Mouse (Mus musculus): Measurements from ENCODE around the gene Clip3. TPM values are rescaled to one million over a fixed set of nuclear protein-coding genes. Genes with fewer than 3 reads are reported as not detected.

Gene Clip3
- polyA plus RNA-seq, 1 experiment from 2014 or later = 0.90 TPM

DNA sequence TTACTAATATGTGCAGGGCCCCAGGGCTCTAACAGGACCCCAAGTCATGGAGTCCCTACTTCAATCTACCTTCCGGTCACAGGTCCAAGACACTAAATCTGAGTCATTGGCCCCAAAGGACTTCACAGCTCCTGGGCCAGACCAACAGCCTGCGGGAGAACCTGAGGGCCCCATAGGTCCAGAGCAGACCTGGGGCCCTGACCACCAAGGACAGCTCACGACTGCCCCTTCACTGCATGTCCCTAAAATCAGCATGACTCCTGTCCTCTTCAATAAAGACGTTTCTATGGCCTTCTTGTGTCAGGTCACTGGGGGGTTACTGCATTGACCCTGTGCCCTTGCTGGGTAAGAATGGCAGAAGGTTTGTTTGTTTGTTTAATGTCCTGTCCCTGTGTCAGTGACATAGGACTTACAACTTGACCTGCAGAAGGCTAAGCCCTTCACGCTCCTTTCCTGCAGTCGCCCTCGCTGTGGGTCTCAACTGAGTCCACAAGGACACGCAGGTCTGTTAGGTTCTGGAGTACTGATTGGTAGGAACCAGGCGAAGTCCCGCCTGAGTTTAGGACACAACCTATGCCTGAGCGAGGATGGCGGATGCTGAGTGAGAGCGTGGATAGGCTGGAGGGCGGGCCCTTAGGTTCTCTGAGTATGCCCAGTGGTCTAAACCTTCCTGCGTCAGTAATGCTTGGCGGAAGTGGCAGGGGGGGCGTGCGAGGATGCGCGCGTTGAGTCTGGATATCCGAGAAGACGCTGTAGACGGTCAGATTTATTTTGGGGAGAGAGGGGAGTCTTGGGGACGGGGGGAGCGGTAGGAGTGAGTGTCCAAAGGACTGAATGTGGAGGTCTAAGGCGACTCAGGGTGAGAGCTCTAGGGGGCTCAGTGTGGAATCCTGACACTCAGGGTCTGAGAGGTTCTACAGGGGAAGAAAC lies 16.8 kb downstream of the Clip3 start, which contains the start of gene Alkbh6:
Gene Alkbh6 (plus strand): TSS at position 642 of the 930 bp plus-strand sequence.
- Histone ChIP-seq H3K4me2 (ENCODE audit: low read depth, low read length) (peak within 1 kb of the TSS; percentile 78), H3K9ac (ENCODE audit: low read depth, low read length) (peak within 1 kb of the TSS; percentile 55)
- 4% methylated on average over 27 of the region's 27 CpGs for WGBS (ENCODE audit: insufficient replicate concordance)

GRCm38 (mm10) chr7:30309395-30310129 lies 18.0 kb downstream of the Clip3 start:
- 54% methylated on average over 15 of the region's 15 CpGs for WGBS (ENCODE audit: insufficient replicate concordance)

More for the DNA sequence above, 16.8 kb downstream of the Clip3 start, which contains the start of gene Alkbh6:
- no peak within 1 kb of the TSS; the same call in 1 of the 2 replicates for H3K27ac ChIP-seq (ENCODE audit: low read length)
- H3K9me3 ChIP-seq (replicated peaks; ENCODE audit: control insufficient read depth, low read length) = no peaks in the 10 kb centered on the region
- peak; percentile 100 for ATAC-seq (ENCODE audit: low read depth)
- H3K36me3 ChIP-seq (ENCODE audit: control insufficient read depth, insufficient read depth) = no peaks in the 10 kb centered on the region
- H3K4me1 ChIP-seq (ENCODE audit: control insufficient read depth, low read depth, low read length) = peaks cover 12% of the 10 kb centered on the region
- H3K4me3 ChIP-seq (ENCODE audit: low read depth, low read length) = peak within 1 kb of the TSS; percentile 62
- H3K27me3 ChIP-seq (ENCODE audit: control insufficient read depth, insufficient read depth, low read depth, low read length) = no peaks in the 10 kb centered on the region

GRCm38 (mm10) chr7:30310136-30310535 lies 18.6 kb downstream of the Clip3 start:
- ATAC-seq (ENCODE audit: low read depth) = no peak
- Histone ChIP-seq H3K4me1 (ENCODE audit: control insufficient read depth, low read depth, low read length) (peaks cover 12% of the 10 kb centered on the region), H3K27ac (ENCODE audit: low read length) (no peak overlapping the region), H3K4me2 (ENCODE audit: low read depth, low read length) (no peak overlapping the region), H3K36me3 (ENCODE audit: control insufficient read depth, insufficient read depth) (no peaks in the 10 kb centered on the region), H3K9me3 (replicated peaks; ENCODE audit: control insufficient read depth, low read length) (no peaks in the 10 kb centered on the region), H3K27me3 (ENCODE audit: control insufficient read depth, insufficient read depth, low read depth, low read length) (no peaks in the 10 kb centered on the region), H3K9ac (ENCODE audit: low read depth, low read length) (no peak overlapping the region), H3K4me3 (ENCODE audit: low read depth, low read length) (no peak overlapping the region)
- WGBS (ENCODE audit: insufficient replicate concordance) = 72% methylated on average over 12 of the region's 12 CpGs

More at GRCm38 (mm10) chr7:30309395-30310129, 18.0 kb downstream of the Clip3 start:
- H3K36me3 ChIP-seq (ENCODE audit: control insufficient read depth, insufficient read depth) = no peaks in the 10 kb centered on the region
- H3K27me3 ChIP-seq (ENCODE audit: control insufficient read depth, insufficient read depth, low read depth, low read length) = no peaks in the 10 kb centered on the region
- peak overlapping the region; percentile 78 for H3K4me2 ChIP-seq (ENCODE audit: low read depth, low read length)
- no peak overlapping the region for H3K27ac ChIP-seq (ENCODE audit: low read length)
- H3K9me3 ChIP-seq (replicated peaks; ENCODE audit: control insufficient read depth, low read length) = no peaks in the 10 kb centered on the region
- no peak for ATAC-seq (ENCODE audit: low read depth)
- peak overlapping the region; percentile 55 for H3K9ac ChIP-seq (ENCODE audit: low read depth, low read length)
- H3K4me3 ChIP-seq (ENCODE audit: low read depth, low read length) = peak overlapping the region; percentile 62
- H3K4me1 ChIP-seq (ENCODE audit: control insufficient read depth, low read depth, low read length) = peaks cover 12% of the 10 kb centered on the region

DNA sequence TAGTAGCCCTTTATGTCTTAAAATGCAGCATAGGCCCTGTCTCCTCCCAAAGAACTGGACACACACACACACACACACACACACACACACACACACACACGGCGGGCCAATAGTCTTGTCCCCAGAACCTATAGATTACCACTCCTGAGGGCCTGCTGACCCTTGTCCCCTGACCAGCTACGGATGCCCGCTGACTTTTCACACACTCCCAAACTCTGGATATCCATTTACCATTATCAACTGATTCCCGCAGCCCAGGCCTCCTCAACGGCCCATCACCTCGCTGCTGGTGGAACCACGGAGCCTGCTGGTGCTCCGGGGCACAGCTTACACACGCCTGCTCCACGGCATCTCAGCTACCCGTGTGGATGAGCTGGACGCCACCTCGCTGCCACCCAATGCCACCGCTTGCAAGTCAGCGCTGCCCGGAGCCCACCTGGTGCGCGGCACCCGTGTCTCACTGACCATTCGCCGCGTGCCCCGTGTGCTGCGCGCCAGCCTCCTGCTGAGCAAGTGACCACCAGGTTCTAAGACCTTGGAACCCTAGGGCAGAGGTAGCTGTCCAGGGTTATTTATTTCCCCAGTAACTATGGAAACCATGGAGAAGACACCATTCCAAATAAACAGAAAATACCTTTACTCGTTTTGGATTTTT lies 22.3 kb downstream of the Clip3 start:
- 58% methylated on average over 27 of the region's 27 CpGs for WGBS (ENCODE audit: insufficient replicate concordance)
- H3K4me2 ChIP-seq (ENCODE audit: low read depth, low read length) = peak overlapping the region; percentile 38
- H3K9ac ChIP-seq (ENCODE audit: low read depth, low read length) = peak overlapping the region; percentile 37; the same call in 1 of the 2 replicates
- H3K9me3 ChIP-seq (replicated peaks; ENCODE audit: control insufficient read depth, low read length) = no peaks in the 10 kb centered on the region
- H3K27me3 ChIP-seq (ENCODE audit: control insufficient read depth, insufficient read depth, low read depth, low read length) = no peaks in the 10 kb centered on the region
- no peak overlapping the region for H3K27ac ChIP-seq (ENCODE audit: low read length)
- no peaks in the 10 kb centered on the region for H3K36me3 ChIP-seq (ENCODE audit: control insufficient read depth, insufficient read depth)
- peak overlapping the region; percentile 47 for H3K4me3 ChIP-seq (ENCODE audit: low read depth, low read length)
- peaks cover 8% of the 10 kb centered on the region for H3K4me1 ChIP-seq (ENCODE audit: control insufficient read depth, low read depth, low read length)
- peak; percentile 49 for ATAC-seq (ENCODE audit: low read depth)

DNA sequence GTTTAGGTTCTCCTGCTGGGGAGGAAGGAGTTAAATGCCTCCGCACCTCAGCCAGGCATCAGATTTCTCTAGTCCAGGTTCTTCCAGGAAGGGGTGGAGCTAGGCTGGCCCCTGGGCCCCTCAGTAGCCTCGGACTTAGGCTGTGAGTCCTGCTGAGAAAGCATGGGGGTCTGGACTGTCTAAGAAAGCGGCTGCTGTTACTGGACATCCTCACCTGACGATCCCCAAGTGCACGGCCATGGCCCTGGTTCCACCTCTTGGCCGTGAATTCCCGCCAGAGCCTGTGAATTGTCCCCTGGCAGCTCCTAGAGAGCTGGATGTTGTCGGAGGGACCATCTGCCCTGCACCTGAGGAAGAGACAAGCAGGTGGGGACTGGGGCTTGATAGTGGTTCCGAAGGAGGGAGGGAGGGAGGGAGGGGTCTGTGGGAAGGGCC lies 23.2 kb downstream of the Clip3 start, which contains the start of gene Syne4:
Gene Syne4 (plus strand): TSS at position 87 of the 435 bp plus-strand sequence.
- peak within 1 kb of the TSS; percentile 38 for H3K4me2 ChIP-seq (ENCODE audit: low read depth, low read length)
- H3K4me1 ChIP-seq (ENCODE audit: control insufficient read depth, low read depth, low read length) = peaks cover under 1% of the 10 kb centered on the region
- H3K27me3 ChIP-seq (ENCODE audit: control insufficient read depth, insufficient read depth, low read depth, low read length) = no peaks in the 10 kb centered on the region
- no peaks in the 10 kb centered on the region for H3K9me3 ChIP-seq (replicated peaks; ENCODE audit: control insufficient read depth, low read length)
- 0 out of 2 replicates have a peak within 1 kb of the TSS, but pooled peaks have one; percentile 7 for H3K27ac ChIP-seq (ENCODE audit: low read length)
- H3K9ac ChIP-seq (ENCODE audit: low read depth, low read length) = peak within 1 kb of the TSS; percentile 37; the same call in 1 of the 2 replicates
- ATAC-seq (ENCODE audit: low read depth) = 0 out of 2 replicates have a peak, but pooled peaks have one; percentile 25
- no peaks in the 10 kb centered on the region for H3K36me3 ChIP-seq (ENCODE audit: control insufficient read depth, insufficient read depth)
- H3K4me3 ChIP-seq (ENCODE audit: low read depth, low read length) = peak within 1 kb of the TSS; percentile 47
- WGBS (ENCODE audit: insufficient replicate concordance) = 5% methylated on average over 9 of the region's 9 CpGs

DNA sequence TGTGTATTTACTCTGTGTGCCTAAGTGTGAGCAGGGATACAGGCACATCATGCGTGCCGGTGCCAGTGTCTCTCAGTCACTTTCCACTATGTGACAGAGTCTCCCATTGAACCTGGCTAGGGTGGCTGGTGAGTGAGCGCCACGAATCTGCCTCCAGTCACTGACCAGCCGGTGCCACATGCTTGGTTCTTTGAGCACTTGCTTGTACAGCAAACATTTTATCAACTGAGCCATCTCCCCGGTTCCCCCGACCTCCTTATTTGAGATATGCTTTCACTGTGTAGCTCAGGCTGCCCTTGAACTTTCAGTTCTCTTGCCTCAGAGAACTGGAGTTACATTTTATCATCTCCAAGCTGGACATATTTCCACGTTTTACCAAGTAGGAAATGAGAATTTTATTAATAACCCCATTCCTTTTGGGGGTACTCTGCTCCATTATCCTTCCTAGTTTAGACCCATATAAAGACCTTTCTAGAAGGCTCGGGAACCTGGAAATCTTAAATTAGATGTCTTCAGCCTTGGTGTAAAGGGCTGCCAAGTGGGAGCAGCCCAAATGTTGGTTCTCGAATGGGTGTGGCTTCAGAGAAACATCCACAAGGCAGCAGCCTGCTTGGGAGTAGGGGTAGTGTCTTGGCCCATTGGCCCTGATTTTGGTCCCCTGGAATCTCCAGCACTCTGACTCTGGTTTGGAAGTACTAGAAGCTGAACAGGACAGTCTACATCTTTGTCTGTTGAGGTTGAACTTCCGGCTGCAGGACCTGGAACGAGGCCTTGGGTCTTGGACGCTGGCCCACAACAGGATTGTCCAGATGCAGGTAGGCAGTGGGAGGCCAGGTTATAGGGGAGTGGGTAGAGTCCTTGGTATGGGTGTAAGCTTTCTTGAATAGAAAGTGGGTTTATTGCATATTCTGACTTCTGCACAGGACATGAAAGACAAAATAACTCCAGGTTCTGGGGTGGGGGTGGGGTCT lies 24.3 kb downstream of the Clip3 start:
- no peaks in the 10 kb centered on the region for H3K36me3 ChIP-seq (ENCODE audit: control insufficient read depth, insufficient read depth)
- no peak overlapping the region for H3K27ac ChIP-seq (ENCODE audit: low read length)
- H3K27me3 ChIP-seq (ENCODE audit: control insufficient read depth, insufficient read depth, low read depth, low read length) = no peaks in the 10 kb centered on the region
- no peak overlapping the region; the same call in 1 of the 2 replicates for H3K4me3 ChIP-seq (ENCODE audit: low read depth, low read length)
- ATAC-seq (ENCODE audit: low read depth) = no peak
- no peak overlapping the region for H3K9ac ChIP-seq (ENCODE audit: low read depth, low read length)
- peak overlapping the region; percentile 38; the same call in 1 of the 2 replicates for H3K4me2 ChIP-seq (ENCODE audit: low read depth, low read length)
- 52% methylated on average over 13 of the region's 13 CpGs for WGBS (ENCODE audit: insufficient replicate concordance)
- H3K9me3 ChIP-seq (replicated peaks; ENCODE audit: control insufficient read depth, low read length) = no peaks in the 10 kb centered on the region
- peaks cover 5% of the 10 kb centered on the region for H3K4me1 ChIP-seq (ENCODE audit: control insufficient read depth, low read depth, low read length)

- no peak overlapping the region for H3K9ac ChIP-seq (ENCODE audit: low read depth, low read length)
- H3K4me1 ChIP-seq (ENCODE audit: control insufficient read depth, low read depth, low read length) = peaks cover 19% of the 10 kb centered on the region
- no peaks in the 10 kb centered on the region for H3K36me3 ChIP-seq (ENCODE audit: control insufficient read depth, insufficient read depth)
- no peaks in the 10 kb centered on the region for H3K27me3 ChIP-seq (ENCODE audit: control insufficient read depth, insufficient read depth, low read depth, low read length)
- H3K27ac ChIP-seq (ENCODE audit: low read length) = no peak overlapping the region
- 75% methylated on average over 3 of the region's 3 CpGs for WGBS (ENCODE audit: insufficient replicate concordance)
- ATAC-seq (ENCODE audit: low read depth) = no peak
- H3K4me2 ChIP-seq (ENCODE audit: low read depth, low read length) = no peak overlapping the region
- H3K4me3 ChIP-seq (ENCODE audit: low read depth, low read length) = no peak overlapping the region
- H3K9me3 ChIP-seq (replicated peaks; ENCODE audit: control insufficient read depth, low read length) = no peaks in the 10 kb centered on the region
These were observed 26.6 kb downstream of the Clip3 start for GRCm38 (mm10) chr7:30318142-30318541.

All from liver, embryonic 16.5 days (tissue).